Mouse (Mus musculus): Measurements from ENCODE around the gene Kpna7. TPM values are rescaled to one million over a fixed set of nuclear protein-coding genes. Genes with fewer than 3 reads are reported as not detected.
"Not testable (repeated sequence)": the region's sequence is repeated elsewhere in the genome, so short reads cannot be mapped to it uniquely, and the experiment has no call there.

Kpna7 gene
- polyA plus RNA-seq, 1 experiment from 2014 or later, result not detected

DNA sequence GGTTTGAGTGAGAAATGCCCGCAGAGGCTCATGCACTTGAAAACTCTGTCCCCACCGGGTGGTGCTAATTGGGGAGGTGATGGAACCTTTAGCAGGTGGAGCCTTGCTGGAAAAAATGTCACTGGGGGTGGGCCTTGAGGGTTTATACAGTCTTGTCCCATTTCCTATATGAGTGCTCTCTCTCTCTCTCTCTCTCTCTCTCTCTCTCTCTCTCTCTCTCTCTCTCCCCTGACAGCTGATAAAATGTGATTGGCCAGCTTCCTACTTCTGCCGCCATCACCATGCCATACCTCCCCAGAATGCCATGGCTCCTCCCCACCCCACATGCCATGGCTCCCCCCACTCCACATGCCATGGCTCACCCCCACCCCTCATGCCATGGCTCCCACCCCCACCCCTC is 8.7 kb downstream of the Kpna7 start:
- ATAC-seq (ENCODE audit: insufficient number of reproducible peaks, insufficient read depth, low FRiP score, low read depth), result no peak
- no peaks in the 10 kb centered on the region for H3K4me1 ChIP-seq (ENCODE audit: control insufficient read depth, insufficient read depth, low read length)
- no peaks in the 10 kb centered on the region for H3K9me3 ChIP-seq (ENCODE audit: control insufficient read depth, low read depth, low read length)

GRCm38 (mm10) chr5:145071342-145071741 is 12.5 kb downstream of the Kpna7 start:
- Histone ChIP-seq H3K27ac (ENCODE audit: low read length) (no peak overlapping the region), H3K4me2 (replicated peaks; ENCODE audit: low read depth, low read length) (no peak overlapping the region), H3K4me1 (ENCODE audit: control insufficient read depth, insufficient read depth, low read length) (no peaks in the 10 kb centered on the region), H3K9ac (replicated peaks; ENCODE audit: low read depth, low read length) (no peak overlapping the region), H3K4me3 (ENCODE audit: low read depth, low read length) (no peak overlapping the region), H3K27me3 (ENCODE audit: control insufficient read depth, insufficient read depth, low read length) (no peaks in the 10 kb centered on the region), H3K36me3 (ENCODE audit: control insufficient read depth, insufficient read depth, low read length) (no peaks in the 10 kb centered on the region), H3K9me3 (ENCODE audit: control insufficient read depth, low read depth, low read length) (no peaks in the 10 kb centered on the region)
- ATAC-seq (ENCODE audit: insufficient number of reproducible peaks, insufficient read depth, low FRiP score, low read depth), result no peak
- WGBS, result 56% methylated on average over 6 of the region's 6 CpGs

More for the DNA sequence above, 8.7 kb downstream of the Kpna7 start:
- WGBS, result 56% methylated on average over 3 of the region's 3 CpGs
- Histone ChIP-seq H3K4me3 (ENCODE audit: low read depth, low read length) (no peak overlapping the region), H3K9ac (replicated peaks; ENCODE audit: low read depth, low read length) (no peak overlapping the region), H3K27me3 (ENCODE audit: control insufficient read depth, insufficient read depth, low read length) (no peaks in the 10 kb centered on the region), H3K4me2 (replicated peaks; ENCODE audit: low read depth, low read length) (no peak overlapping the region), H3K36me3 (ENCODE audit: control insufficient read depth, insufficient read depth, low read length) (no peaks in the 10 kb centered on the region), H3K27ac (ENCODE audit: low read length) (no peak overlapping the region)

GRCm38 (mm10) chr5:145069707-145070106 is 14.1 kb downstream of the Kpna7 start:
- no peak overlapping the region for H3K9ac ChIP-seq (replicated peaks; ENCODE audit: low read depth, low read length)
- H3K27me3 ChIP-seq (ENCODE audit: control insufficient read depth, insufficient read depth, low read length), result no peaks in the 10 kb centered on the region
- no peaks in the 10 kb centered on the region for H3K4me1 ChIP-seq (ENCODE audit: control insufficient read depth, insufficient read depth, low read length)
- H3K9me3 ChIP-seq (ENCODE audit: control insufficient read depth, low read depth, low read length), result no peaks in the 10 kb centered on the region
- H3K4me3 ChIP-seq (ENCODE audit: low read depth, low read length), result no peak overlapping the region
- peak; percentile 28; the same call in 1 of the 2 replicates for ATAC-seq (ENCODE audit: insufficient number of reproducible peaks, insufficient read depth, low FRiP score, low read depth)
- no peak overlapping the region for H3K4me2 ChIP-seq (replicated peaks; ENCODE audit: low read depth, low read length)
- WGBS, result 2% methylated on average over 5 of the region's 5 CpGs
- no peak overlapping the region for H3K27ac ChIP-seq (ENCODE audit: low read length)
- no peaks in the 10 kb centered on the region for H3K36me3 ChIP-seq (ENCODE audit: control insufficient read depth, insufficient read depth, low read length)

DNA sequence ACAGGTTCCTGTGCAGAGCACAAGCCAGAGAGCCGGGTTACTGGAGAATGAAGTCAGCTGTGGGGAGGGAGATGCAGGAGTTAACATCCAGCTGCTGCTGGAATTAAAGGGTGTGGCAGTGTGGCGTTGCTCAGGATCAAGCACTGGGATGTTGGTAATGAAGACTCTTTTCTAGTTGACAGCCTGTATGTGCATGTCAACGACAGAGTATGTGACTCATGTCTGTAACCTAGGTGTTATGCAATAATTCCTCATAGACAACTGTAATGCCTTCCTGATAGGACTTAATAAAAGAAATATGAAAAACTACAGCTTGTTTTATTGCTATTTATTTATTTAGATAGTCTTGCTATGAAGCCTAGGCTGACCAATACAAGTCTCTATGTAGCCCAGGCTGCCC is 15.0 kb downstream of the Kpna7 start:
- Histone ChIP-seq H3K36me3 (ENCODE audit: control insufficient read depth, insufficient read depth, low read length) (no peaks in the 10 kb centered on the region), H3K4me3 (ENCODE audit: low read depth, low read length) (no peak overlapping the region), H3K9ac (replicated peaks; ENCODE audit: low read depth, low read length) (no peak overlapping the region), H3K27me3 (ENCODE audit: control insufficient read depth, insufficient read depth, low read length) (no peaks in the 10 kb centered on the region), H3K4me1 (ENCODE audit: control insufficient read depth, insufficient read depth, low read length) (no peaks in the 10 kb centered on the region), H3K4me2 (replicated peaks; ENCODE audit: low read depth, low read length) (no peak overlapping the region), H3K9me3 (ENCODE audit: control insufficient read depth, low read depth, low read length) (no peaks in the 10 kb centered on the region), H3K27ac (ENCODE audit: low read length) (no peak overlapping the region)
- WGBS, result 39% methylated on average over 3 of the region's 3 CpGs
- ATAC-seq (ENCODE audit: insufficient number of reproducible peaks, insufficient read depth, low FRiP score, low read depth), result no peak

GRCm38 (mm10) chr5:145064765-145065340 is 19.0 kb downstream of the Kpna7 start:
- Histone ChIP-seq H3K4me3 (ENCODE audit: low read depth, low read length) (no peak overlapping the region), H3K9me3 (ENCODE audit: control insufficient read depth, low read depth, low read length) (no peaks in the 10 kb centered on the region), H3K9ac (replicated peaks; ENCODE audit: low read depth, low read length) (no peak overlapping the region), H3K36me3 (ENCODE audit: control insufficient read depth, insufficient read depth, low read length) (no peaks in the 10 kb centered on the region), H3K4me2 (replicated peaks; ENCODE audit: low read depth, low read length) (no peak overlapping the region), H3K27me3 (ENCODE audit: control insufficient read depth, insufficient read depth, low read length) (no peaks in the 10 kb centered on the region), H3K4me1 (ENCODE audit: control insufficient read depth, insufficient read depth, low read length) (no peaks in the 10 kb centered on the region), H3K27ac (ENCODE audit: low read length) (no peak overlapping the region)
- ATAC-seq (ENCODE audit: insufficient number of reproducible peaks, insufficient read depth, low FRiP score, low read depth), result no peak
- WGBS, result 95% methylated on average over 1 of the region's 1 CpGs

GRCm38 (mm10) chr5:145059524-145059923 is 24.3 kb downstream of the Kpna7 start:
- 0 out of 2 replicates have a peak, but pooled peaks have one; percentile 33 for ATAC-seq (ENCODE audit: insufficient number of reproducible peaks, insufficient read depth, low FRiP score, low read depth)
- Histone ChIP-seq H3K4me2 (replicated peaks; ENCODE audit: low read depth, low read length) (no peak overlapping the region), H3K4me1 (ENCODE audit: control insufficient read depth, insufficient read depth, low read length) (no peaks in the 10 kb centered on the region), H3K27me3 (ENCODE audit: control insufficient read depth, insufficient read depth, low read length) (no peaks in the 10 kb centered on the region), H3K4me3 (ENCODE audit: low read depth, low read length) (no peak overlapping the region), H3K9me3 (ENCODE audit: control insufficient read depth, low read depth, low read length) (no peaks in the 10 kb centered on the region), H3K27ac (ENCODE audit: low read length) (no peak overlapping the region), H3K36me3 (ENCODE audit: control insufficient read depth, insufficient read depth, low read length) (no peaks in the 10 kb centered on the region), H3K9ac (replicated peaks; ENCODE audit: low read depth, low read length) (no peak overlapping the region)
- WGBS, result 77% methylated on average over 2 of the region's 2 CpGs

DNA sequence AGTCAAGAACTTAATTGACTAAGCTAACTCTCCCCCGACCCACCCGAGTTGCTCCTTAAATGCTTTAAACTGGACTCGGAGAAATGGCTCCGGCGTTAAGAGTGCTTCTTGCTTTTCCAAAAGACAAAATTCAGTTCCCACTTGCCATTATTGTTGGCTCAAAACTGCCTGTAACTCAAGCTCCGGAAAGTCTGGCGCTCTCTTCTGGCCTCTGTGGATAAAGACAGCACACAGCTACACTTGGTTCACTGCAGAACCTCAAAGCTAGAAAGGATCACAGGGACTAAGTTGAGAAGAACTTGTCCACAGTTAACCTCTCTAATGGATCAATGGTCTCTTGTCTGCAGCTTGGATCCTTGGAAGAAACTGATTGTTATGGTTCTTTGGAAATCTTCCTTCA is 25.1 kb downstream of the Kpna7 start:
- H3K4me3 ChIP-seq (ENCODE audit: low read depth, low read length), result no peak overlapping the region
- H3K4me2 ChIP-seq (replicated peaks; ENCODE audit: low read depth, low read length), result no peak overlapping the region
- no peaks in the 10 kb centered on the region for H3K9me3 ChIP-seq (ENCODE audit: control insufficient read depth, low read depth, low read length)
- 90% methylated on average over 7 of the region's 7 CpGs for WGBS
- no peaks in the 10 kb centered on the region for H3K36me3 ChIP-seq (ENCODE audit: control insufficient read depth, insufficient read depth, low read length)
- H3K4me1 ChIP-seq (ENCODE audit: control insufficient read depth, insufficient read depth, low read length), result no peaks in the 10 kb centered on the region
- no peak for ATAC-seq (ENCODE audit: insufficient number of reproducible peaks, insufficient read depth, low FRiP score, low read depth)
- H3K9ac ChIP-seq (replicated peaks; ENCODE audit: low read depth, low read length), result no peak overlapping the region
- no peak overlapping the region for H3K27ac ChIP-seq (ENCODE audit: low read length)
- no peaks in the 10 kb centered on the region for H3K27me3 ChIP-seq (ENCODE audit: control insufficient read depth, insufficient read depth, low read length)

GRCm38 (mm10) chr5:145057907-145058306 is 25.9 kb downstream of the Kpna7 start:
- Histone ChIP-seq H3K4me2 (replicated peaks; ENCODE audit: low read depth, low read length) (no peak overlapping the region), H3K27ac (ENCODE audit: low read length) (no peak overlapping the region), H3K9me3 (ENCODE audit: control insufficient read depth, low read depth, low read length) (no peaks in the 10 kb centered on the region), H3K4me1 (ENCODE audit: control insufficient read depth, insufficient read depth, low read length) (no peaks in the 10 kb centered on the region), H3K9ac (replicated peaks; ENCODE audit: low read depth, low read length) (no peak overlapping the region), H3K4me3 (ENCODE audit: low read depth, low read length) (no peak overlapping the region), H3K27me3 (ENCODE audit: control insufficient read depth, insufficient read depth, low read length) (no peaks in the 10 kb centered on the region), H3K36me3 (ENCODE audit: control insufficient read depth, insufficient read depth, low read length) (no peaks in the 10 kb centered on the region)
- WGBS, result 85% methylated on average over 8 of the region's 8 CpGs
- no peak for ATAC-seq (ENCODE audit: insufficient number of reproducible peaks, insufficient read depth, low FRiP score, low read depth)

DNA sequence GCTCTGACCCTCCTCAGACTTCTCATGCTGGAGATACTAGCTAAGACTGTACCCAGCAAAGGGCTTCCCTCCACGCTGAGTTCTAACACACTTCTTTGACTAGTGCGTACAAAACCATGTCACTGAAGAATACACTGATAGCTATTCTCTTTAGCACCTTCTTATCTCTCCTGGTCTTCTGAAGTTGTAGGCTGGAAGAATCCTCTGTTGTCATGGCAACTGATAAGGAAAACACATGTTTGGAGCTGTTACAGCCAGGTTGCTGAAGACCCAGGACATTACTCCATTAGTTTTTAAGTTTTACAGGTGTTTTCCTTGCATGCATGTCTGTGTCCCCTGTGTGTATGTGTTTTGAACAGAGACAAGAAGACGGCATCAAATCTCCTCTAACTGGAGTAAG is 29.6 kb downstream of the Kpna7 start:
- H3K36me3 ChIP-seq (ENCODE audit: control insufficient read depth, insufficient read depth, low read length); H3K4me3 ChIP-seq (ENCODE audit: low read depth, low read length); H3K9ac ChIP-seq (replicated peaks; ENCODE audit: low read depth, low read length); H3K4me1 ChIP-seq (ENCODE audit: control insufficient read depth, insufficient read depth, low read length); H3K27me3 ChIP-seq (ENCODE audit: control insufficient read depth, insufficient read depth, low read length); H3K27ac ChIP-seq (ENCODE audit: low read length); ATAC-seq (ENCODE audit: insufficient number of reproducible peaks, insufficient read depth, low FRiP score, low read depth); H3K4me2 ChIP-seq (replicated peaks; ENCODE audit: low read depth, low read length); H3K9me3 ChIP-seq (ENCODE audit: control insufficient read depth, low read depth, low read length): not testable (repeated sequence)
- 46% methylated on average over 3 of the region's 3 CpGs for WGBS

Measured in stomach, embryonic 14.5 days (tissue).